Mouse (Mus musculus): ENCODE data around the gene Palld. TPM values are rescaled to one million over a fixed set of nuclear protein-coding genes. Genes with fewer than 3 reads are reported as not detected.

Palld gene
- polyA plus RNA-seq, 1 experiment from 2014 or later = 49.7 TPM

GRCm38 (mm10) chr8:61617651-61618050 lies 284.8 kb downstream of the Palld start:
- H3K27ac ChIP-seq = no peak overlapping the region
- H3K4me3 ChIP-seq (replicated peaks; ENCODE audit: low read depth, low read length) = no peak overlapping the region
- H3K27me3 ChIP-seq (ENCODE audit: insufficient read depth, low read length) = no peaks in the 10 kb centered on the region
- no peaks in the 10 kb centered on the region for H3K36me3 ChIP-seq (ENCODE audit: insufficient read depth, low read length)
- no peak overlapping the region for H3K9ac ChIP-seq (ENCODE audit: low read depth, low read length)
- no peak for TF ChIP-seq CTCF (IDR thresholded peaks at IDR 0.05; ENCODE audit: low read depth)
- no peaks in the 10 kb centered on the region for H3K4me1 ChIP-seq (replicated peaks; ENCODE audit: insufficient read depth, low read length)
- ATAC-seq (replicated peaks; ENCODE audit: low FRiP score, low read depth) (no peak), DNase-seq (ENCODE audit: low spot score) (no peak)
- WGBS = 59% methylated on average over 2 of the region's 2 CpGs
- H3K9me3 ChIP-seq (replicated peaks; ENCODE audit: low read length) = no peaks in the 10 kb centered on the region
- H3K4me2 ChIP-seq (ENCODE audit: low read length) = no peak overlapping the region

DNA sequence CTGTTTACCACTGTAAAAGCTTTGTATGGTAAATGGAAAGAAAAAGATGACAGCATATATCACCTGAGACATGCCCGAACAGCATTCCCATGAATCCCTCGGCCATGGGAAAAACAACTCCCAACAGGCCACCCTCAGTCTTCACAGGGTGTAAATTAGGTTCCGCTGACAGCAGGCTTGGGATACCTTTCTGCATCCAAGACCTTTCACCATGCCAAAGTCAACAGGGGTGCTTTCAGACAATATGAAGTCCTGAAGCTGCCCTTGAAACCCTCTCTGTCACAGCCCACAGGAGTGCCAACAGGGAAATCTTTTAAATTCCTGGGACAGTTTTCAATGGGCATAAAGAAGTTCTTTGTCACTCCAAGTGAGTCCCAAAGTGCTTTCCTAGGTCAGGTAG lies 285.4 kb downstream of the Palld start:
- no peak for TF ChIP-seq CTCF (IDR thresholded peaks at IDR 0.05; ENCODE audit: low read depth)
- WGBS = 70% methylated on average over 3 of the region's 3 CpGs
- Histone ChIP-seq H3K9me3 (replicated peaks; ENCODE audit: low read length) (no peaks in the 10 kb centered on the region), H3K36me3 (ENCODE audit: insufficient read depth, low read length) (no peaks in the 10 kb centered on the region), H3K27ac (no peak overlapping the region), H3K27me3 (ENCODE audit: insufficient read depth, low read length) (no peaks in the 10 kb centered on the region), H3K4me1 (replicated peaks; ENCODE audit: insufficient read depth, low read length) (no peaks in the 10 kb centered on the region), H3K4me2 (ENCODE audit: low read length) (no peak overlapping the region), H3K4me3 (replicated peaks; ENCODE audit: low read depth, low read length) (no peak overlapping the region), H3K9ac (ENCODE audit: low read depth, low read length) (no peak overlapping the region)
- DNase-seq (ENCODE audit: low spot score) (no peak), ATAC-seq (replicated peaks; ENCODE audit: low FRiP score, low read depth) (no peak)

DNA sequence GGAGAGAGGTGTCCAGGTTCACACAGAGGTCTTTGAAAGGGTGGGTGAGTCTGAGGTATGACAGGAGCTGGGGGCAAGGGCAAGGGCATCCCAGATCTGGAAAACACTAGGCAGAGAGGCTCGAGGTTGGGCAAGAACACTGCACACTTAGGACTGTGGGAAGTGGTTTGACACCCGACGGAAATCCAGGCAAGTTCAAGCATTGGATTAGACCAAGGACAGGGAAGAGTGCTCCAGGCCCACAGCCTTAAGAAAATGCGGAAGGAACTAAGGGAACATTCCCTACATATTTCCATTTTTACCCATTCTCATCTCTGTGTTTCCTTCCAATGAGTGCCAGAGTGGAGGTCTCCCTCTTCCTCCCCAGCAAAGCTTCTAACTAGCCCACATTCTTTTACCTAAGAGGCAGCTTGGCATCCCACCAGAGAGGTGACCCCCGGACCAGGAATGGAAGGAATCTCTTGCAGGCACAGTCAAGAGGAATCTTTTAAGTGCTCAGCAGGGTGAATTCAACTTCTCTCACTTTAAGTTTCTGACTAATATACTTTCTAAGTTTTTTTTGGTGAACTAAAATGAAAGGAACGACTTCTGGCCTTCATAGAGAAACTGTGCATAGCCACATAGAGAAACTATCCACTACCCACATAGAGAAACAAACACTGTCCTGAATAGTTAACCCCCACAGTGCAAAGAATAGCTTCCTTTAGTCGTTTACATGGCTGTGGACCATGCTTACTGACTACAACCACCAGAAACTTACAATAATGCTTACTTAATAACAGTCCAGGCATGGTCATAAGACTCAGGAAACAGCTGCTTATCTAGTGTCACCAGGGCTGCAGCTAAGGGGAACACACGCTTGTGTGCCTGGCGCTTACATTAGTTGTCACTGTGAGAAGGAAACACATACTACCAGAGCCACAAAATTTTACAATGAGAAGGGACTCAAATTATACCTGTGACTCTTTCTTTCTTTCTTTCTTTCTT lies 286.5 kb downstream of the Palld start:
- ATAC-seq (replicated peaks; ENCODE audit: low FRiP score, low read depth) (no peak), DNase-seq (ENCODE audit: low spot score) (no peak)
- Histone ChIP-seq H3K27ac (no peak overlapping the region), H3K4me3 (replicated peaks; ENCODE audit: low read depth, low read length) (no peak overlapping the region), H3K9ac (ENCODE audit: low read depth, low read length) (no peak overlapping the region), H3K9me3 (replicated peaks; ENCODE audit: low read length) (no peaks in the 10 kb centered on the region), H3K4me1 (replicated peaks; ENCODE audit: insufficient read depth, low read length) (no peaks in the 10 kb centered on the region), H3K36me3 (ENCODE audit: insufficient read depth, low read length) (no peaks in the 10 kb centered on the region), H3K4me2 (ENCODE audit: low read length) (no peak overlapping the region), H3K27me3 (ENCODE audit: insufficient read depth, low read length) (no peaks in the 10 kb centered on the region)
- no peak for TF ChIP-seq CTCF (IDR thresholded peaks at IDR 0.05; ENCODE audit: low read depth)
- WGBS = 77% methylated on average over 9 of the region's 9 CpGs

DNA sequence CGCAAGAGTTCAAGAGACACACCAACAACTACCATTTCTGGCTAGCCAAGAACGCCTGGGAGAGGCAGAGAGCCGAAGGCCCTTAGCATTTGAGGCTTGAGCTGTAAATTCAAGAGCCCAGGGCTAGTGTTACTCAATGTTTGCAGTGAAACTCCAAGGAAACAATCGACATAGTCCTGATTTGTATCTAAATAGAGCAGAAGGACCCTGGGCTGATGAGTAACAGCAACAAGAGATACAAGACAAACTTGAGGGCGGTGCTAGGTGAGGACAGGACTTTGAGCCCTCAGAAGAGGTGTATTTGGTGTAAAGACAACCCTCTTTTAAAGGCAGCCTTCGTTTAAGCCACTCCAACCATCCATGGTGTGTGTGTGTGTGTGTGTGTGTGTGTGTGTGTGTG lies 290.7 kb downstream of the Palld start:
- Histone ChIP-seq H3K4me3 (replicated peaks; ENCODE audit: low read depth, low read length) (no peak overlapping the region), H3K27me3 (ENCODE audit: insufficient read depth, low read length) (no peaks in the 10 kb centered on the region), H3K36me3 (ENCODE audit: insufficient read depth, low read length) (no peaks in the 10 kb centered on the region), H3K4me2 (ENCODE audit: low read length) (no peak overlapping the region), H3K9ac (ENCODE audit: low read depth, low read length) (no peak overlapping the region), H3K4me1 (replicated peaks; ENCODE audit: insufficient read depth, low read length) (no peaks in the 10 kb centered on the region), H3K9me3 (replicated peaks; ENCODE audit: low read length) (no peaks in the 10 kb centered on the region), H3K27ac (no peak overlapping the region)
- no peak for TF ChIP-seq CTCF (IDR thresholded peaks at IDR 0.05; ENCODE audit: low read depth)
- ATAC-seq (replicated peaks; ENCODE audit: low FRiP score, low read depth) = 0 out of 2 replicates have a peak, but pooled peaks have one; percentile 29
- 85% methylated on average over 6 of the region's 6 CpGs for WGBS
- no peak for DNase-seq (ENCODE audit: low spot score)

DNA sequence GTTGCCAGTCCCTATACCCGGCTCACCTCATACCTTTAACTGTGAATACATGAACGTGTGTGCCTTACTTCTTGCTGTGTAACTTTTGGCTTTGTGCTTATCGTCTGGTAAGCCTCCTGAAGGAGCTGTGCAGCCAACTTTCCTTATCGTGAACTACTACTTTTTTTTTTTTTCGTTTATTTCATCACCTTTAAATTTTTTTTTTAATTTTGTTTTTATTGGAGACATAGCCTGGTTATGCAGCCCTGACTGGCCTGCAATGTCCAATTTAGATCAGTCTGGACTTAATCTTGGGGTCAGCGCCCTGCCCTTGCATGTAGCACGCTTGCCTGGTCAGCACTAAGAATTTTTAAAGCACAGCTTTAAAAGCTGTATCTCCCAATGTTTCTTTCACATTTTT lies 291.4 kb downstream of the Palld start:
- ATAC-seq (replicated peaks; ENCODE audit: low FRiP score, low read depth) (no peak), DNase-seq (ENCODE audit: low spot score) (no peak)
- WGBS = 72% methylated on average over 7 of the region's 7 CpGs
- TF ChIP-seq CTCF (IDR thresholded peaks at IDR 0.05; ENCODE audit: low read depth) = no peak
- H3K27me3 ChIP-seq (ENCODE audit: insufficient read depth, low read length) = no peaks in the 10 kb centered on the region
- no peaks in the 10 kb centered on the region for H3K9me3 ChIP-seq (replicated peaks; ENCODE audit: low read length)
- no peaks in the 10 kb centered on the region for H3K36me3 ChIP-seq (ENCODE audit: insufficient read depth, low read length)
- no peak overlapping the region for H3K9ac ChIP-seq (ENCODE audit: low read depth, low read length)
- H3K4me1 ChIP-seq (replicated peaks; ENCODE audit: insufficient read depth, low read length) = no peaks in the 10 kb centered on the region
- H3K4me3 ChIP-seq (replicated peaks; ENCODE audit: low read depth, low read length) = no peak overlapping the region
- no peak overlapping the region for H3K4me2 ChIP-seq (ENCODE audit: low read length)
- no peak overlapping the region for H3K27ac ChIP-seq

- Histone ChIP-seq H3K9me3 (replicated peaks; ENCODE audit: low read length) (no peaks in the 10 kb centered on the region), H3K4me2 (ENCODE audit: low read length) (no peak overlapping the region), H3K36me3 (ENCODE audit: insufficient read depth, low read length) (no peaks in the 10 kb centered on the region), H3K4me1 (replicated peaks; ENCODE audit: insufficient read depth, low read length) (no peaks in the 10 kb centered on the region), H3K27ac (no peak overlapping the region), H3K4me3 (replicated peaks; ENCODE audit: low read depth, low read length) (no peak overlapping the region), H3K9ac (ENCODE audit: low read depth, low read length) (no peak overlapping the region), H3K27me3 (ENCODE audit: insufficient read depth, low read length) (no peaks in the 10 kb centered on the region)
- DNase-seq (ENCODE audit: low spot score) (no peak), ATAC-seq (replicated peaks; ENCODE audit: low FRiP score, low read depth) (no peak)
- no peak for TF ChIP-seq CTCF (IDR thresholded peaks at IDR 0.05; ENCODE audit: low read depth)
- WGBS = 78% methylated on average over 5 of the region's 5 CpGs
Measured at GRCm38 (mm10) chr8:61610546-61610945, 291.9 kb downstream of the Palld start.
